Mouse (Mus musculus) heart, embryonic 15.5 days (tissue): ENCODE data around the gene Atg16l2. TPM values are rescaled to one million over a fixed set of nuclear protein-coding genes. Genes with fewer than 3 reads are reported as not detected.

Source experiments
- ATAC-seq: fragments of 200-750 bp; cut with Nextera tagmentation; replicated peaks from 2 replicates; pipeline ENCODE4 v1.8.0; 2017; ENCODE audit warnings: low read depth, moderate TSS enrichment; ENCODE audit not compliant: insufficient number of reproducible peaks, insufficient read depth, low FRiP score
- H3K27ac ChIP-seq: fragments of 300-500 bp; sonication (generic); 2 replicates; pipeline ENCODE4 v1.5.1; 2015; ENCODE audit warnings: mild to moderate bottlenecking, inconsistent platforms
- H3K27me3 ChIP-seq: fragments of 300-500 bp; sonication (generic); 2 replicates; pipeline ENCODE4 v1.6.1; 2015; ENCODE audit warnings: inconsistent platforms
- H3K36me3 ChIP-seq: fragments of 300-500 bp; sonication (generic); 2 replicates; pipeline ENCODE4 v1.6.1; 2015; ENCODE audit warnings: mild to moderate bottlenecking, inconsistent platforms
- H3K4me1 ChIP-seq: fragments of 300-500 bp; sonication (generic); replicated peaks from 2 replicates; pipeline ENCODE4 v1.6.1; 2015; ENCODE audit warnings: inconsistent platforms
- H3K4me2 ChIP-seq: fragments of 300-500 bp; sonication (generic); 2 replicates; pipeline ENCODE4 v1.6.1; 2015; ENCODE audit warnings: inconsistent platforms, mild to moderate bottlenecking, moderate library complexity
- H3K4me3 ChIP-seq: fragments of 300-500 bp; sonication (generic); 2 replicates; pipeline ENCODE4 v1.5.1; 2015; ENCODE audit warnings: mild to moderate bottlenecking, inconsistent platforms
- H3K9ac ChIP-seq: fragments of 300-500 bp; sonication (generic); 2 replicates; pipeline ENCODE4 v1.6.1; 2015; ENCODE audit warnings: mild to moderate bottlenecking, inconsistent platforms
- H3K9me3 ChIP-seq: fragments of 300-500 bp; sonication (generic); replicated peaks from 2 replicates; pipeline ENCODE4 v1.6.1; 2016; ENCODE audit warnings: inconsistent platforms
- WGBS: fragments of 180-500 bp; shearing (Covaris S2); methylation state at CpG from one replicate; pipeline ENCODE4 v1.1.7; 2015; ENCODE audit warnings: mixed read lengths; 5-methylcytosine and 5-hydroxymethylcytosine counted together
- polyA plus RNA-seq: library from polyadenylated mRNA; unstranded; fragments of >200 nt; fragmentation: Nextera tagmentation; extraction: Ambion mirVana; gene quantifications from 2 replicates; pipeline ENCODE4 v1.2.1, GENCODE M21; 2015

Atg16l2 gene
- polyA plus RNA-seq, 1 experiment from 2014 or later = 28.1 TPM

GRCm38 (mm10) chr7:101292086-101292485 is 10.0 kb downstream of the Atg16l2 start:
- WGBS = 82% methylated on average over 4 of the region's 4 CpGs
- no peaks in the 10 kb centered on the region for H3K27me3 ChIP-seq

DNA sequence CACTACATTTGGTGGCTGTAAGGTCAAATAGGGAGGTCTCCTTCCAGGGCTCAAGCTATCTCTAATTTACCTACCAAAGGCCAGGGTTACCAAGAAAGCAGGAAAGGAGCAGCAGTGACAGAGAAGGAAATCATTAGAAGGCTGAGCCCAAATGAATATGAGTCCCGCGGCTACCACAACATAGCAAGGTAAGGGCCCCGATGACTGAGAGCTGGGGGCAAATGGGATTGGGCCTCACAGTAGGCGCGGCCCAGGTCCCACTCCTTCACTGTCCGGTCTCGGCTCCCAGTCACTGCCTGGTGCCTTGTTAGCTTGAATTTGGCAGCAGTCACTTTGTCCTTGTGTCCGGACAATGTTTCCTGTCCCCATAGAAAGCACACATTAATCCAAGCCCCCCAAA is 10.4 kb downstream of the Atg16l2 start:
- no peak overlapping the region for H3K4me2 ChIP-seq
- no peak overlapping the region for H3K4me3 ChIP-seq
- H3K9me3 ChIP-seq = no peaks in the 10 kb centered on the region
- 85% methylated on average over 8 of the region's 8 CpGs for WGBS
- peaks cover 21% of the 10 kb centered on the region for H3K36me3 ChIP-seq
- no peak for ATAC-seq
- no peaks in the 10 kb centered on the region for H3K27me3 ChIP-seq
- H3K27ac ChIP-seq = no peak overlapping the region
- H3K4me1 ChIP-seq = peaks cover 5% of the 10 kb centered on the region
- no peak overlapping the region for H3K9ac ChIP-seq

More at GRCm38 (mm10) chr7:101292086-101292485, 10.0 kb downstream of the Atg16l2 start:
- no peak for ATAC-seq
- H3K9ac ChIP-seq = no peak overlapping the region
- H3K36me3 ChIP-seq = peaks cover 21% of the 10 kb centered on the region
- no peak overlapping the region for H3K27ac ChIP-seq
- H3K4me1 ChIP-seq = peaks cover 9% of the 10 kb centered on the region
- H3K4me2 ChIP-seq = no peak overlapping the region
- no peak overlapping the region for H3K4me3 ChIP-seq
- H3K9me3 ChIP-seq = no peaks in the 10 kb centered on the region

GRCm38 (mm10) chr7:101291211-101291610 is 10.8 kb downstream of the Atg16l2 start:
- ATAC-seq = no peak
- H3K4me3 ChIP-seq = no peak overlapping the region
- WGBS = 88% methylated on average over 5 of the region's 5 CpGs
- H3K27me3 ChIP-seq = no peaks in the 10 kb centered on the region
- H3K27ac ChIP-seq = no peak overlapping the region
- H3K36me3 ChIP-seq = peaks cover 21% of the 10 kb centered on the region
- no peak overlapping the region for H3K9ac ChIP-seq
- peaks cover 1% of the 10 kb centered on the region for H3K4me1 ChIP-seq
- no peaks in the 10 kb centered on the region for H3K9me3 ChIP-seq
- H3K4me2 ChIP-seq = no peak overlapping the region

GRCm38 (mm10) chr7:101290401-101290800 is 11.7 kb downstream of the Atg16l2 start:
- Histone ChIP-seq H3K27ac (no peak overlapping the region), H3K4me2 (no peak overlapping the region), H3K4me1 (no peaks in the 10 kb centered on the region), H3K36me3 (peaks cover 21% of the 10 kb centered on the region), H3K27me3 (no peaks in the 10 kb centered on the region), H3K4me3 (no peak overlapping the region), H3K9ac (no peak overlapping the region), H3K9me3 (no peaks in the 10 kb centered on the region)
- ATAC-seq = no peak
- 88% methylated on average over 10 of the region's 10 CpGs for WGBS

GRCm38 (mm10) chr7:101288436-101288835 is 13.6 kb downstream of the Atg16l2 start:
- peaks cover 27% of the 10 kb centered on the region for H3K36me3 ChIP-seq
- H3K4me3 ChIP-seq = no peak overlapping the region
- H3K9ac ChIP-seq = no peak overlapping the region
- H3K4me2 ChIP-seq = no peak overlapping the region
- no peaks in the 10 kb centered on the region for H3K4me1 ChIP-seq
- 42% methylated on average over 4 of the region's 4 CpGs for WGBS
- H3K9me3 ChIP-seq = no peaks in the 10 kb centered on the region
- H3K27me3 ChIP-seq = no peaks in the 10 kb centered on the region
- no peak for ATAC-seq
- no peak overlapping the region for H3K27ac ChIP-seq

DNA sequence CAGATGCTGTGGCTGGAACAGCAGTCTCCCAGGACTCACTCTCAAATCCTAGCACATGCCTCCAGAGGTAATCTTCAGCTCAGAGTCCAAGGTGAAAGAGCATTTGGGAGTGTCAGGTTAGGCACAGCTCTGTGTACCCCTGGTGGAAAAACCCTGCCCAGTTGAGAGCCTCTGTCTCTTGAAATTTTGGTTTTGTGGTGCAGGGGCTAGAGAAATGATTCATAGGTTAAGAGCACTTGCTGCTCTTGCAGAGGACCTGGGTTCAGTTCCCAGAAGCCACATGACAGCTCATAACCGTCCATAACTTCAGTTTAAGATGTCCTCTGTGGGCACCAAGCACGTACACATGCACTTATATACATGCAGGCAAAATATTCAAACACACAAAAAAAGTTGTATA is 14.2 kb downstream of the Atg16l2 start:
- WGBS = 79% methylated on average over 2 of the region's 2 CpGs
- H3K27me3 ChIP-seq = no peaks in the 10 kb centered on the region

DNA sequence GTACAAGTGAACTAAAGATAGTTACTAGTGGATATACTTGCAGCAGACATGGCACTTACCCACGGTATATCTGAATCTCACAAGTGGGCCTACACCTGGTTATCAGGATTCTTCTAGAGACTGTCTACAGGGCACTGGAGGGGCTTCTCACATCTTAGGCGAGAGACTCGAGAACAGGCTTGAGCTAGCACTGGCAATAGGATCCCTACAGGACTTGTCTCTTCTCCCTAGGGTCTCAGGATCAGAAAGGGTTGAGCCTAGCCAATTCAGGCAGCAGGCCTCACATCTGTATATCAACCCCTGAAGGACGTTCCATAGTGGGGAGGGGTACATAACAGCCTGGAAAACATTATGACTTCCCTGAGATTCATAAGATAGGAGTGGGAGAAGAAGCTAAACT is 15.2 kb downstream of the Atg16l2 start:
- Histone ChIP-seq H3K27ac (no peak overlapping the region), H3K9me3 (no peaks in the 10 kb centered on the region), H3K9ac (no peak overlapping the region), H3K4me3 (no peak overlapping the region), H3K36me3 (peaks cover 39% of the 10 kb centered on the region), H3K27me3 (no peaks in the 10 kb centered on the region), H3K4me2 (no peak overlapping the region), H3K4me1 (no peaks in the 10 kb centered on the region)
- 65% methylated on average over 4 of the region's 4 CpGs for WGBS
- ATAC-seq = no peak

More for the DNA sequence above, 14.2 kb downstream of the Atg16l2 start:
- peaks cover 33% of the 10 kb centered on the region for H3K36me3 ChIP-seq
- H3K4me3 ChIP-seq = no peak overlapping the region
- no peaks in the 10 kb centered on the region for H3K4me1 ChIP-seq
- no peak for ATAC-seq
- H3K4me2 ChIP-seq = no peak overlapping the region
- no peak overlapping the region for H3K9ac ChIP-seq
- H3K9me3 ChIP-seq = no peaks in the 10 kb centered on the region
- no peak overlapping the region for H3K27ac ChIP-seq

DNA sequence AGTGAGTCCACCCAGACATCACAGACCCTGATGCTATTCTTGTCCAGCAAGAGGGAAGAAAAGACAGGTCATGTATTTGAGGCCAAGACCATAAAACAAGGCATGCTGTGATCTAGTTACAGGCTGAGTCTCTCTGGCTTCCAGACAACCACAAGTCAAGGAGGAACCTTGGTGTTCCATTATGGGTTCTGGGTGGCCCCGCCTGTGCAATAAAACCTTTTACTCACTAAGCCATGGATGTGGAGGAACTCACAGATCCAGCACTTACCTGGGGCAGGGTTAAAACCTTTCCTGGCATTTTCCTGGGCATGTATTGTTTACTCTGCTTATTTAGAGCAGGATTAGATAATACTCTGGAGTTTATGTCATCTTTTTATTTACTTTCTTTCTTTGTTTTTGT is 17.5 kb downstream of the Atg16l2 start:
- H3K4me3 ChIP-seq = no peak overlapping the region
- H3K9me3 ChIP-seq = no peaks in the 10 kb centered on the region
- no peak overlapping the region for H3K4me2 ChIP-seq
- H3K36me3 ChIP-seq = peaks cover 43% of the 10 kb centered on the region; the same call in 1 of the 2 replicates
- no peaks in the 10 kb centered on the region for H3K4me1 ChIP-seq
- no peaks in the 10 kb centered on the region for H3K27me3 ChIP-seq
- no peak overlapping the region for H3K27ac ChIP-seq
- H3K9ac ChIP-seq = no peak overlapping the region
- no peak for ATAC-seq
- 94% methylated on average over 1 of the region's 1 CpGs for WGBS

DNA sequence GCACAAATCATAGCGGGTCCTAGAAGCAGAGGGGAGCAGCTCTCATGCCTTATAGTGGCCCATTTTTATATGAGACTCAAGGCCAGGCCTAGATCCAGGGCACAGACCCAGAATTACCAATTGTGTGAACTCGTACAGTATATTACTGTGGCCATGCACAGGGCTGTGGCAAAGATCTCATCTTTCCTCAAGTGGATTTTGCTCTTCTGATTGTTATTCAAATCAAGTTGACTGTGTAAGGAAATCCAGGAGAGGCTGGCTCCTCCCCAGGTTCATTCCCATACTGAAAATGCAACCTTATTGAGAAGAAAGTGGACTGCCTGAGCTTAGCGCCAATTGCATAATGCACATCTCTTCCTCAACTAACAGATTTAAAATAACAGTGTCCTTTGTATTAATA is 19.3 kb downstream of the Atg16l2 start:
- Histone ChIP-seq H3K27me3 (no peaks in the 10 kb centered on the region), H3K4me3 (no peak overlapping the region), H3K4me1 (no peaks in the 10 kb centered on the region), H3K9me3 (no peaks in the 10 kb centered on the region), H3K4me2 (no peak overlapping the region), H3K9ac (no peak overlapping the region), H3K36me3 (peaks cover 59% of the 10 kb centered on the region), H3K27ac (no peak overlapping the region)
- ATAC-seq = no peak
- 91% methylated on average over 3 of the region's 3 CpGs for whole genome bisulfite sequencing

DNA sequence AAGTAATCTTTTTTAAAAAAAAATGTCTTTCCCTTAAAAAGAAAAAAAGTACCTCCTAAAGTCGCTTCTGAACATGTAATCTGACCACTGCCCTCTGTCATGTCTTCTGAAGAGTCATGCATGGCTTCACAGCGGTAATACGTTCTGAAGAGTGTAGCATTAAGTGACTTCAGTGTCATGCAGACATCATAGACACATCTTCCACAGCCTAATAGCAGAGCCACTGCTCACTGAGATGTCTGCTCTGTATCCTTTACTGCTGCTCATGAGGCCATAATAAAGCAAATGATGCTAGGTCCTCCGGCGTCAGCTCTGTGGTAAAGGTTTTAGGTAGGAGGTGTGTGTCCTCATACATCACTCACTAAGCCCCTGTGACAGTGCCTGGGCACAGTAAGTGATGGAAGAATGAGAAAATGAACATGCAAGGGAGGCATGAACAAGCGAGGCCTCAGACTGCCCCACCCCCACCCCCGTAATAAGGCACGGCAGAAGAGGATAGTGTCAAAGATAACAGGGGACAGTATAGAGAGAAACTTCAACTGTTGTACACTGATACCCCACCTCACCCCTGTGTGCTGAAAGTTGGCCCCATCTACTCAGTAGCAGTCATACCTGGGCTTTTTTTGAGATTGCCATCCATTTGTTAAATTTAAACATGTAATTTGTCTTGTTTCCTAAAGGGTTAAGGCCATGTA is 29.4 kb downstream of the Atg16l2 start:
- Histone ChIP-seq H3K4me2 (no peak overlapping the region), H3K36me3 (peaks cover 36% of the 10 kb centered on the region), H3K4me3 (no peak overlapping the region), H3K4me1 (peaks cover 9% of the 10 kb centered on the region), H3K9ac (no peak overlapping the region), H3K27me3 (no peaks in the 10 kb centered on the region), H3K27ac (no peak overlapping the region), H3K9me3 (no peaks in the 10 kb centered on the region)
- 77% methylated on average over 8 of the region's 8 CpGs for WGBS
- ATAC-seq = no peak

GRCm38 (mm10) chr7:101271602-101272001 is 30.4 kb downstream of the Atg16l2 start:
- WGBS = 69% methylated on average over 1 of the region's 1 CpGs
- ATAC-seq = no peak
- H3K27ac ChIP-seq = no peak overlapping the region

More at GRCm38 (mm10) chr7:101271602-101272001, 30.4 kb downstream of the Atg16l2 start:
- Histone ChIP-seq H3K9ac (no peak overlapping the region), H3K4me1 (peaks cover 19% of the 10 kb centered on the region), H3K4me2 (no peak overlapping the region), H3K27me3 (no peaks in the 10 kb centered on the region), H3K36me3 (peaks cover 26% of the 10 kb centered on the region; the same call in 1 of the 2 replicates), H3K4me3 (no peak overlapping the region), H3K9me3 (no peaks in the 10 kb centered on the region)
